Mouse (Mus musculus) hindbrain, embryonic 14.5 days (tissue): Measurements from ENCODE around the gene Mstn. TPM values are rescaled to one million over a fixed set of nuclear protein-coding genes. Genes with fewer than 3 reads are reported as not detected.

Experiments used
- ATAC-seq: fragments of 200-750 bp; cut with Nextera tagmentation; 2 replicates; pipeline ENCODE4 v1.8.0; 2017; ENCODE audit warnings: moderate number of reproducible peaks, mild to moderate bottlenecking, moderate TSS enrichment, moderate library complexity; ENCODE audit not compliant: low FRiP score
- DNase-seq: peaks from one replicate; pipeline ENCODE4 v3.0.0-alpha.2; 2015; ENCODE audit warnings: low spot score
- H3K27ac ChIP-seq: fragments of 300-500 bp; sonication (generic); 2 replicates; pipeline ENCODE4 v1.5.1; 2014; ENCODE audit warnings: mild to moderate bottlenecking, moderate library complexity
- H3K27me3 ChIP-seq: fragments of 300-500 bp; sonication (generic); 2 replicates; pipeline ENCODE4 v1.6.1; 2014; ENCODE audit warnings: mild to moderate bottlenecking, low read length, mixed read lengths; ENCODE audit not compliant: control insufficient read depth, insufficient read depth
- H3K36me3 ChIP-seq: fragments of 300-500 bp; sonication (generic); replicated peaks from 2 replicates; pipeline ENCODE4 v1.6.1; 2014; ENCODE audit not compliant: control insufficient read depth, insufficient read depth
- H3K4me1 ChIP-seq: fragments of 300-500 bp; sonication (generic); replicated peaks from 2 replicates; pipeline ENCODE4 v1.6.1; 2014; ENCODE audit warnings: antibody characterized with exemption, low read length, mixed read lengths; ENCODE audit not compliant: control insufficient read depth, insufficient read depth
- H3K4me2 ChIP-seq: fragments of 300-500 bp; sonication (generic); replicated peaks from 2 replicates; pipeline ENCODE4 v1.6.1; 2014; ENCODE audit warnings: mild to moderate bottlenecking, moderate library complexity
- H3K4me3 ChIP-seq: fragments of 300-500 bp; sonication (generic); replicated peaks from 2 replicates; pipeline ENCODE4 v1.5.1; 2014; ENCODE audit warnings: mild to moderate bottlenecking, low read length
- H3K9ac ChIP-seq: fragments of 300-500 bp; sonication (generic); 2 replicates; pipeline ENCODE4 v1.6.1; 2014
- H3K9me3 ChIP-seq: fragments of 300-500 bp; sonication (generic); 2 replicates; pipeline ENCODE4 v1.6.1; 2016; ENCODE audit warnings: low read length; ENCODE audit not compliant: control insufficient read depth
- WGBS: fragments of 180-500 bp; shearing (Covaris S2); extraction: QIAGEN DNeasy Blood & Tissue Kit; methylation state at CpG from one replicate; pipeline ENCODE4 v1.1.7; 2014; 5-methylcytosine and 5-hydroxymethylcytosine counted together
- polyA plus RNA-seq: library from polyadenylated mRNA; unstranded; fragments of >200 nt; fragmentation: Nextera tagmentation; extraction: Ambion mirVana; gene quantifications from 2 replicates; pipeline ENCODE4 v1.2.1, GENCODE M21; 2014

Mstn gene
- polyA plus RNA-seq, 1 experiment from 2014 or later: 0.25 TPM

GRCm38 (mm10) chr1:53059106-53059505 is 2.3 kb upstream of the Mstn start:
- Histone ChIP-seq H3K36me3 (no peaks in the 10 kb centered on the region), H3K27me3 (no peaks in the 10 kb centered on the region), H3K4me1 (peaks cover 5% of the 10 kb centered on the region; the same call in 1 of the 2 replicates), H3K4me3 (no peak overlapping the region), H3K9ac (no peak overlapping the region), H3K9me3 (no peaks in the 10 kb centered on the region), H3K4me2 (no peak overlapping the region), H3K27ac (no peak overlapping the region)
- 85% methylated on average over 5 of the region's 5 CpGs for WGBS
- DNase-seq: no peak
- ATAC-seq: no peak

GRCm38 (mm10) chr1:53060499-53060898 is 941 bp upstream of the Mstn start:
- Histone ChIP-seq H3K4me2 (no peak overlapping the region), H3K9ac (no peak overlapping the region), H3K27me3 (no peaks in the 10 kb centered on the region), H3K36me3 (no peaks in the 10 kb centered on the region), H3K27ac (no peak overlapping the region), H3K4me3 (no peak overlapping the region), H3K4me1 (peaks cover 5% of the 10 kb centered on the region; the same call in 1 of the 2 replicates), H3K9me3 (no peaks in the 10 kb centered on the region)
- DNase-seq: no peak
- ATAC-seq: no peak
- 35% methylated on average over 8 of the region's 8 CpGs for WGBS

- Histone ChIP-seq H3K9ac (0 out of 2 replicates have a peak overlapping the region, but pooled peaks have one; percentile 31), H3K4me1 (peaks cover 5% of the 10 kb centered on the region; the same call in 1 of the 2 replicates), H3K27ac (no peak overlapping the region), H3K36me3 (no peaks in the 10 kb centered on the region), H3K27me3 (no peaks in the 10 kb centered on the region), H3K9me3 (no peaks in the 10 kb centered on the region), H3K4me2 (peak overlapping the region; percentile 27), H3K4me3 (no peak overlapping the region)
- ATAC-seq (no peak), DNase-seq (no peak)
- WGBS: 46% methylated on average over 13 of the region's 13 CpGs
Observed at GRCm38 (mm10) chr1:53061871-53062608, 600 bp downstream of the Mstn start.

GRCm38 (mm10) chr1:53063921-53064320 is 2.5 kb downstream of the Mstn start:
- DNase-seq: no peak
- Histone ChIP-seq H3K9ac (no peak overlapping the region), H3K27me3 (no peaks in the 10 kb centered on the region), H3K27ac (no peak overlapping the region), H3K4me2 (no peak overlapping the region), H3K9me3 (no peaks in the 10 kb centered on the region), H3K36me3 (no peaks in the 10 kb centered on the region), H3K4me3 (no peak overlapping the region), H3K4me1 (peaks cover 5% of the 10 kb centered on the region; the same call in 1 of the 2 replicates)
- no peak for ATAC-seq
- 96% methylated on average over 4 of the region's 4 CpGs for WGBS

- Histone ChIP-seq H3K27ac (no peak overlapping the region), H3K4me1 (no peaks in the 10 kb centered on the region), H3K4me2 (no peak overlapping the region), H3K9ac (no peak overlapping the region), H3K27me3 (no peaks in the 10 kb centered on the region), H3K9me3 (no peaks in the 10 kb centered on the region), H3K4me3 (no peak overlapping the region), H3K36me3 (no peaks in the 10 kb centered on the region)
- ATAC-seq (no peak), DNase-seq (no peak)
- WGBS: 81% methylated on average over 5 of the region's 5 CpGs
Observed at GRCm38 (mm10) chr1:53069726-53070514, 8.5 kb downstream of the Mstn start.

- Histone ChIP-seq H3K27me3 (no peaks in the 10 kb centered on the region), H3K4me3 (no peak overlapping the region), H3K9ac (no peak overlapping the region), H3K36me3 (no peaks in the 10 kb centered on the region), H3K4me1 (no peaks in the 10 kb centered on the region), H3K27ac (no peak overlapping the region), H3K9me3 (no peaks in the 10 kb centered on the region), H3K4me2 (no peak overlapping the region)
- no peak for DNase-seq
- ATAC-seq: no peak
- WGBS: 93% methylated on average over 1 of the region's 1 CpGs
Observed at GRCm38 (mm10) chr1:53070664-53071175, 9.3 kb downstream of the Mstn start.

- H3K9ac ChIP-seq: no peak overlapping the region
- no peak overlapping the region for H3K27ac ChIP-seq
- DNase-seq (no peak), ATAC-seq (no peak)
- no peaks in the 10 kb centered on the region for H3K9me3 ChIP-seq
- H3K4me2 ChIP-seq: no peak overlapping the region
- H3K27me3 ChIP-seq: no peaks in the 10 kb centered on the region
- no peaks in the 10 kb centered on the region for H3K4me1 ChIP-seq
- WGBS: 84% methylated on average over 3 of the region's 3 CpGs
- no peaks in the 10 kb centered on the region for H3K36me3 ChIP-seq
- H3K4me3 ChIP-seq: no peak overlapping the region
Observed at GRCm38 (mm10) chr1:53076656-53077055, 15.2 kb downstream of the Mstn start.

- H3K4me3 ChIP-seq: no peak overlapping the region
- no peak overlapping the region for H3K27ac ChIP-seq
- no peaks in the 10 kb centered on the region for H3K9me3 ChIP-seq
- H3K27me3 ChIP-seq: no peaks in the 10 kb centered on the region
- H3K4me2 ChIP-seq: no peak overlapping the region
- 87% methylated on average over 2 of the region's 2 CpGs for WGBS
- ATAC-seq (no peak), DNase-seq (no peak)
- no peaks in the 10 kb centered on the region for H3K36me3 ChIP-seq
- no peaks in the 10 kb centered on the region for H3K4me1 ChIP-seq
- H3K9ac ChIP-seq: no peak overlapping the region
Observed at GRCm38 (mm10) chr1:53079876-53080275, 18.4 kb downstream of the Mstn start.

- DNase-seq (no peak), ATAC-seq (no peak)
- no peaks in the 10 kb centered on the region for H3K9me3 ChIP-seq
- H3K36me3 ChIP-seq: no peaks in the 10 kb centered on the region
- no peak overlapping the region for H3K4me2 ChIP-seq
- no peak overlapping the region for H3K9ac ChIP-seq
- 90% methylated on average over 3 of the region's 3 CpGs for WGBS
- H3K27me3 ChIP-seq: no peaks in the 10 kb centered on the region
- H3K27ac ChIP-seq: no peak overlapping the region
- H3K4me1 ChIP-seq: no peaks in the 10 kb centered on the region
- H3K4me3 ChIP-seq: no peak overlapping the region
Observed at GRCm38 (mm10) chr1:53080603-53081002, 19.2 kb downstream of the Mstn start.
